Mouse (Mus musculus) liver, adult 2 months (tissue): Measurements from ENCODE around the gene Vps13d. TPM values are rescaled to one million over a fixed set of nuclear protein-coding genes. Genes with fewer than 3 reads are reported as not detected.
A peak's percentile ranks its signal among the peaks of the same experiment; 100 is the strongest.

ENCODE experiments used
- DNase-seq: peaks from one replicate; pipeline ENCODE4 v3.0.0-alpha.2; 2011; ENCODE audit warnings: low read depth, low spot score; ENCODE audit errors: extremely low read depth
- H3K27ac ChIP-seq: fragments of 200-500 bp; replicated peaks from 2 replicates; pipeline ENCODE4 v1.5.1; 2012; ENCODE audit warnings: low read depth, mild to moderate bottlenecking, control low read depth, inconsistent platforms, low read length; ENCODE audit not compliant: insufficient read depth
- H3K27me3 ChIP-seq: fragments of 200-500 bp; 2 replicates; pipeline ENCODE4 v1.6.1; 2012; ENCODE audit warnings: mild to moderate bottlenecking, moderate library complexity, low read length, inconsistent platforms; ENCODE audit not compliant: control insufficient read depth, insufficient read depth
- H3K36me3 ChIP-seq: fragments of 200-500 bp; 2 replicates; pipeline ENCODE4 v1.6.1; 2012; ENCODE audit warnings: low read length, inconsistent platforms; ENCODE audit not compliant: control insufficient read depth, insufficient read depth
- H3K4me1 ChIP-seq: fragments of 200-500 bp; 2 replicates; pipeline ENCODE4 v1.6.1; 2011; ENCODE audit warnings: low read length; ENCODE audit not compliant: control insufficient read depth, insufficient read depth
- H3K4me3 ChIP-seq: fragments of 200-500 bp; 2 replicates; pipeline ENCODE4 v1.5.1; 2011; ENCODE audit warnings: low read depth, mild to moderate bottlenecking, control low read depth, low read length, moderate library complexity; ENCODE audit not compliant: insufficient read depth
- H3K79me2 ChIP-seq: fragments of 200-500 bp; 2 replicates; pipeline ENCODE4 v1.6.1; 2012; ENCODE audit warnings: inconsistent platforms, mild to moderate bottlenecking, low read length, moderate library complexity; ENCODE audit not compliant: control insufficient read depth, insufficient read depth
- H3K9ac ChIP-seq: fragments of 200-500 bp; 2 replicates; pipeline ENCODE4 v1.6.1; 2012; ENCODE audit warnings: low read depth, mild to moderate bottlenecking, control low read depth, inconsistent platforms, low read length
- CTCF ChIP-seq: fragments of 200-500 bp; IDR thresholded peaks from 2 replicates; pipeline ENCODE4 v1.5.1; 2011; ENCODE audit warnings: low read depth, low read length, control low read depth
- POLR2A ChIP-seq: fragments of 200-500 bp; IDR thresholded peaks from 2 replicates; pipeline ENCODE4 v1.6.1; 2011; ENCODE audit warnings: low read length, control low read depth; ENCODE audit not compliant: insufficient read depth; ENCODE audit errors: extremely low read depth
- WGBS: fragments of 180-500 bp; shearing (Covaris S2); methylation state at CpG from one replicate; pipeline ENCODE4 v1.1.7; 2018; 5-methylcytosine and 5-hydroxymethylcytosine counted together
- polyA plus RNA-seq: library from polyadenylated mRNA; depleted of rRNA; stranded (reverse); fragments of >200 nt; gene quantifications from 2 replicates; pipeline ENCODE4 v1.2.3, GENCODE M21; 2012
- total RNA-seq: library from RNA; depleted of rRNA; stranded (reverse); fragments of >200 nt; gene quantifications from 2 replicates; pipeline ENCODE4 v1.2.3, GENCODE M21; 2014

The Vps13d gene
- total and polyA plus RNA-seq, 2 experiments: 11.6 to 32.4 TPM

- H3K27ac ChIP-seq: no peak overlapping the region
Measured at GRCm38 (mm10) chr4:145209690-145210088, 14.9 kb upstream of the Vps13d start.

GRCm38 (mm10) chr4:145209076-145209689 is 14.4 kb upstream of the Vps13d start:
- Histone ChIP-seq H3K4me3 (no peak overlapping the region), H3K27ac (no peak overlapping the region; the same call in 1 of the 2 replicates), H3K36me3 (no peaks in the 10 kb centered on the region; the same call in 1 of the 2 replicates), H3K79me2 (no peaks in the 10 kb centered on the region), H3K9ac (no peak overlapping the region), H3K4me1 (peaks cover 3% of the 10 kb centered on the region), H3K27me3 (no peaks in the 10 kb centered on the region)
- TF ChIP-seq CTCF: no peak
- no peak for TF ChIP-seq POLR2A
- DNase-seq: peak; percentile 69
- 21% methylated on average over 6 of the region's 6 CpGs for WGBS

More at GRCm38 (mm10) chr4:145209690-145210088, 14.9 kb upstream of the Vps13d start:
- no peak for TF ChIP-seq CTCF
- TF ChIP-seq POLR2A: no peak
- Histone ChIP-seq H3K36me3 (no peaks in the 10 kb centered on the region; the same call in 1 of the 2 replicates), H3K79me2 (no peaks in the 10 kb centered on the region), H3K4me1 (peaks cover 3% of the 10 kb centered on the region), H3K27me3 (no peaks in the 10 kb centered on the region), H3K9ac (no peak overlapping the region), H3K4me3 (no peak overlapping the region)
- WGBS: 50% methylated on average over 5 of the region's 5 CpGs
- no peak for DNase-seq

- Histone ChIP-seq H3K79me2 (no peaks in the 10 kb centered on the region), H3K27me3 (no peaks in the 10 kb centered on the region), H3K27ac (no peak overlapping the region), H3K9ac (no peak overlapping the region), H3K36me3 (no peaks in the 10 kb centered on the region), H3K4me1 (peaks cover 3% of the 10 kb centered on the region), H3K4me3 (no peak overlapping the region)
- 90% methylated on average over 3 of the region's 3 CpGs for WGBS
- no peak for TF ChIP-seq POLR2A
- no peak for TF ChIP-seq CTCF
- DNase-seq: no peak
Measured at GRCm38 (mm10) chr4:145207718-145208371, 13.0 kb upstream of the Vps13d start.

- no peak for TF ChIP-seq CTCF
- no peak for TF ChIP-seq POLR2A
- DNase-seq: no peak
- no peak overlapping the region for H3K27ac ChIP-seq
- 90% methylated on average over 8 of the region's 8 CpGs for WGBS
- H3K79me2 ChIP-seq: no peaks in the 10 kb centered on the region
- H3K4me3 ChIP-seq: no peak overlapping the region
- H3K9ac ChIP-seq: no peak overlapping the region
- H3K4me1 ChIP-seq: peaks cover 12% of the 10 kb centered on the region; the same call in 1 of the 2 replicates
- H3K36me3 ChIP-seq: no peaks in the 10 kb centered on the region
- H3K27me3 ChIP-seq: no peaks in the 10 kb centered on the region
Measured at GRCm38 (mm10) chr4:145204779-145205178, 10.0 kb upstream of the Vps13d start.

GRCm38 (mm10) chr4:145203305-145203704 is 8.5 kb upstream of the Vps13d start:
- no peak for DNase-seq
- no peaks in the 10 kb centered on the region for H3K27me3 ChIP-seq
- H3K79me2 ChIP-seq: no peaks in the 10 kb centered on the region
- H3K9ac ChIP-seq: no peak overlapping the region
- no peak overlapping the region for H3K27ac ChIP-seq
- TF ChIP-seq CTCF: no peak
- TF ChIP-seq POLR2A: no peak
- no peaks in the 10 kb centered on the region for H3K36me3 ChIP-seq
- peaks cover 11% of the 10 kb centered on the region for H3K4me1 ChIP-seq
- H3K4me3 ChIP-seq: no peak overlapping the region
- 70% methylated on average over 2 of the region's 2 CpGs for WGBS

- no peak overlapping the region for H3K4me3 ChIP-seq
- H3K36me3 ChIP-seq: no peaks in the 10 kb centered on the region
- H3K27me3 ChIP-seq: no peaks in the 10 kb centered on the region
- 34% methylated on average over 3 of the region's 3 CpGs for WGBS
- TF ChIP-seq CTCF (no peak), POLR2A (no peak)
- H3K79me2 ChIP-seq: no peaks in the 10 kb centered on the region
- no peak overlapping the region for H3K9ac ChIP-seq
- peaks cover 11% of the 10 kb centered on the region for H3K4me1 ChIP-seq
- DNase-seq: no peak
- no peak overlapping the region for H3K27ac ChIP-seq
Measured at GRCm38 (mm10) chr4:145201424-145201823, 6.6 kb upstream of the Vps13d start.
